Mouse (Mus musculus) E14TG2a.4 (cell line): ENCODE measurements at regions not wholly inside any gene's neighbourhood (a gene's known extent, or its start where the extent isn't known, plus 50 kb on each side); places are given as distances from the start of the nearest gene placed in this dataset.

ENCODE experiments used
- H3K27me3 ChIP-seq: 2 replicates; pipeline ENCODE4 v1.6.1; 2014; ENCODE audit warnings: low read length, control low read depth; ENCODE audit not compliant: insufficient read depth
- H3K36me3 ChIP-seq: 2 replicates; pipeline ENCODE4 v1.6.1; 2014; ENCODE audit warnings: low read length, control low read depth; ENCODE audit not compliant: insufficient read depth
- H3K4me1 ChIP-seq: replicated peaks from 2 replicates; pipeline ENCODE4 v1.6.1; 2014; ENCODE audit warnings: low read depth, low read length, control low read depth
- H3K4me3 ChIP-seq: replicated peaks from 2 replicates; pipeline ENCODE4 v1.5.1; 2014; ENCODE audit warnings: mild to moderate bottlenecking, low read length
- H3K9me3 ChIP-seq: 2 replicates; pipeline ENCODE4 v1.6.1; 2014; ENCODE audit warnings: low read length, control low read depth
- CTCF ChIP-seq: conservative IDR thresholded peaks from 2 replicates; pipeline ENCODE4 v1.5.1; 2014; ENCODE audit warnings: low read length
- NANOG ChIP-seq: IDR thresholded peaks from 2 replicates; pipeline ENCODE4 v1.6.1; 2014; ENCODE audit warnings: borderline replicate concordance, low read length, mixed read lengths
- POU5F1 ChIP-seq: IDR thresholded peaks from 2 replicates; pipeline ENCODE4 v1.6.1; 2014; ENCODE audit warnings: low read length, borderline replicate concordance

DNA sequence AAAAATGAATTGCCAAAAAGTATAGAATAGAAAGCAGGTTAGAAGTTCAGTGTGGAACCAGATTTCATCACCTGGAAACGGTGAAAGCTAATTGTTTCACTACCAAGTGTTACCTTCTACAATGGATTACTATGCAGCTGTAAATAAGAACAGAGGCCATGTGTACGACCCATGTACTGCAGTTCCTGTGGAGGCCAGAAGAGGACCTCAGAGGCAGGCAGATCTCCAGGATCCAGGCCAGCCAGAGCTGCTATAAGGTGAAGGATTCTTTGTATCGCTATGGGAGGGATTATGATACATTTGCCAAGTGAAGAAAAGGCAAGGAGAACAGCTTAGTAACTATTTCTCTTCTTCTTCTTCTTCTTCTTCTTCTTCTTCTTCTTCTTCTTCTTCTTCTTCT is 121.8 kb downstream of the Sox2 start:
- H3K9me3 ChIP-seq = no peaks in the 10 kb centered on the region
- no peak overlapping the region for H3K4me3 ChIP-seq
- peaks cover 63% of the 10 kb centered on the region for H3K36me3 ChIP-seq
- H3K4me1 ChIP-seq = peaks cover 82% of the 10 kb centered on the region
- peak; percentile 47 for TF ChIP-seq CTCF
- TF ChIP-seq POU5F1 = no peak
- no peaks in the 10 kb centered on the region for H3K27me3 ChIP-seq

DNA sequence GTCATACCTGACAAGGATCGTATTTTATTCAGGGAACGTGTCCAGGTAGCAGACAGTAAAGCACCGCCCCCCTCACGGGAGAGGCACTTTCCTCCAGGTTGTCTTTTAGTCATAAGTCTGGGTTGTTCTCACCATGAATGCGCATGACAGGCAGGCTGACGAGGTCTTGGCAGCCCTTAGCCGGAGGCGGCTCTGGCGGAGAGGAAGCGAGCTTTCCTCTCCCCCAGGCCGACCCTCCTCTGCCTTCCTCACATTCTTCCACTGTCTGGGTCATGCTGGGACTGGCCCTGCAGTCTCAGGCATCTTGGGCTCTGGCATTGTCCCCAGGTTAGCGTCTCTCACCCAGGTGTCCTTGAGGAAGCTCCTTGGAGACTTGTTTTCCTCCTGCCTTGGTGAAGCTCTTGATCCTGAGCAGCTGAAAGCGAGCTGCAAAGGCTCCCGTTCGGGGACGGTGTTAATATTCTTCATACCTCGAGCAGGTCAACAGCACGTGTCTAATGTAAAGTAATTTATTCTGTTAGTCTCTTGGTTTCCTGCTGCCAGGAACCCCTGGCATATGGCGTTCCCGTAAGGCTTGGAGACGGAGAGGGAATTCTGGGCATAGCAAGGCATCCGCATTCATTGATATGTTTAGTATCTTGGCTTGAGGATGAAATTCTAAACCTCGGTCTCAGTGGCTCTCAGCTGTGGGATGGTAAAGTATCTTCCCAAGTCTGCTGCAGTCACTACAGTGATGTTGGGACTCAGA is 123.6 kb downstream of the Sox2 start:
- Histone ChIP-seq H3K36me3 (peaks cover 56% of the 10 kb centered on the region), H3K4me3 (peak overlapping the region; percentile 51)
- no peak for TF ChIP-seq NANOG
- no peak for TF ChIP-seq CTCF
- no peak for TF ChIP-seq POU5F1

DNA sequence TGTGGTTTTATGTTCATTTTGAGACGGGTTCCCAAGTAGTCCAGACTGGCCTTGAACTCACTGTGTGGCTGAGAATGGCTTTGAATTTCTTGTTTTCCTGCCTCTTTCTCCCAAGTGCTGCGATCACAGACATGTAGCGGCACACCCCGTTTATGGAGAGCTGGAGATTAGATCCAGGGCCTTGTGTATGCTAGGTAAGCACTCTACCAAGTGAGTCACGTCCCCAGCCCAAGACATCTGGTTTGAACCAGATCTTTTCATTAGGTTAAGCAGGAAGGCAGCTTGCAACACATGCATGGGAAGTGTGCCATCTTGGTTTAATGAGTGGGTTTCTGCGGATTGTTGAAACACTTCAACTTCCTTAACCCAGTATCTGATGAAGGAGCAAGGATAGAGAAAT is 131.6 kb downstream of the Sox2 start:
- peaks cover 18% of the 10 kb centered on the region for H3K36me3 ChIP-seq
- H3K9me3 ChIP-seq = no peaks in the 10 kb centered on the region; the same call in 1 of the 2 replicates
- TF ChIP-seq POU5F1 (no peak), CTCF (no peak), NANOG (no peak)
- H3K4me3 ChIP-seq = no peak overlapping the region
- peaks cover 24% of the 10 kb centered on the region for H3K4me1 ChIP-seq
- no peaks in the 10 kb centered on the region; the same call in 1 of the 2 replicates for H3K27me3 ChIP-seq

More for the DNA sequence above, 123.6 kb downstream of the Sox2 start:
- Histone ChIP-seq H3K27me3 (no peaks in the 10 kb centered on the region), H3K4me1 (peaks cover 72% of the 10 kb centered on the region), H3K9me3 (no peaks in the 10 kb centered on the region)

DNA sequence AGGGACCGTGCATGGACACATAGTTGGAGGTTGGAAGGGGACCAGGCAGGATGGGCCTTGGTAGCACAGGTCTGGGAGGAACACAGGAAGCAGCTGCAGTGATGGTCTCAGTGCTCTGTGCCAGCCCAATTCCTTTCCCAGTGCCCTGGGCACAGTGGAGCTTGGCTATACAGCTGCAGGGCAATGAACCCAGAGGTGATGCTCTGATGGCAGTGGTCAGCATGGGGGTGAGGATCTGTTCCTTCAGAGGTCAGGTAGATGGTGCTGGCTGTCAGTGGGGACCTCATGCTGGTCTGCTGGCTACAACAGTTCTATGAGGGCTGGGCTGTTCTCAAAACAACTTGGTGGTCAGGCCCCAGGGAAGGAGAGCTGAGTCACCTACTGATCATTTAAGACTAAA is 133.2 kb downstream of the Sox2 start:
- TF ChIP-seq NANOG (no peak), CTCF (no peak), POU5F1 (no peak)
- H3K4me1 ChIP-seq = peaks cover 28% of the 10 kb centered on the region
- H3K4me3 ChIP-seq = no peak overlapping the region
- no peaks in the 10 kb centered on the region; the same call in 1 of the 2 replicates for H3K9me3 ChIP-seq
- H3K27me3 ChIP-seq = no peaks in the 10 kb centered on the region; the same call in 1 of the 2 replicates
- H3K36me3 ChIP-seq = peaks cover 9% of the 10 kb centered on the region

DNA sequence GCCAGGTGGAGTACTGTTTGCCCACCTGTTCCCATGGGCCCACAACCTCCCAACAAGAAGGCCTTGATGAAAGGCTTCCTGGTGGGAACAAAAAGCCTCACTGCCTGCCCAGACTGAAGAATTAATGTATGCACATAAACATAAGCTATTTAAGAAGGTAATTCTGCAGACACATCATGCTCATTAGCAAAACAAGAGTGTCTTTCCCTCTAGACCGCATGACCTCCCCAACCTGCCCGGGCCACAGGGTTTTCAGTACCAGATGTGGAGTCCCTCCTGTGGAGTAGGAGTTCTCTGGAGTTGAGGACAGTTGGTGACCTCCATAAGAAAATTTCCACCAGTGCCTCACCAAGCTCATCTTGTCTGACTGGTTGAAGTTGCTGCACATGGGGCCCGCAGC is 137.0 kb downstream of the Sox2 start:
- H3K4me3 ChIP-seq = no peak overlapping the region
- peaks cover 22% of the 10 kb centered on the region for H3K4me1 ChIP-seq
- no peak for TF ChIP-seq POU5F1
- no peak for TF ChIP-seq NANOG
- TF ChIP-seq CTCF = no peak
- H3K27me3 ChIP-seq = no peaks in the 10 kb centered on the region; the same call in 1 of the 2 replicates
- no peaks in the 10 kb centered on the region for H3K36me3 ChIP-seq
- no peaks in the 10 kb centered on the region for H3K9me3 ChIP-seq

DNA sequence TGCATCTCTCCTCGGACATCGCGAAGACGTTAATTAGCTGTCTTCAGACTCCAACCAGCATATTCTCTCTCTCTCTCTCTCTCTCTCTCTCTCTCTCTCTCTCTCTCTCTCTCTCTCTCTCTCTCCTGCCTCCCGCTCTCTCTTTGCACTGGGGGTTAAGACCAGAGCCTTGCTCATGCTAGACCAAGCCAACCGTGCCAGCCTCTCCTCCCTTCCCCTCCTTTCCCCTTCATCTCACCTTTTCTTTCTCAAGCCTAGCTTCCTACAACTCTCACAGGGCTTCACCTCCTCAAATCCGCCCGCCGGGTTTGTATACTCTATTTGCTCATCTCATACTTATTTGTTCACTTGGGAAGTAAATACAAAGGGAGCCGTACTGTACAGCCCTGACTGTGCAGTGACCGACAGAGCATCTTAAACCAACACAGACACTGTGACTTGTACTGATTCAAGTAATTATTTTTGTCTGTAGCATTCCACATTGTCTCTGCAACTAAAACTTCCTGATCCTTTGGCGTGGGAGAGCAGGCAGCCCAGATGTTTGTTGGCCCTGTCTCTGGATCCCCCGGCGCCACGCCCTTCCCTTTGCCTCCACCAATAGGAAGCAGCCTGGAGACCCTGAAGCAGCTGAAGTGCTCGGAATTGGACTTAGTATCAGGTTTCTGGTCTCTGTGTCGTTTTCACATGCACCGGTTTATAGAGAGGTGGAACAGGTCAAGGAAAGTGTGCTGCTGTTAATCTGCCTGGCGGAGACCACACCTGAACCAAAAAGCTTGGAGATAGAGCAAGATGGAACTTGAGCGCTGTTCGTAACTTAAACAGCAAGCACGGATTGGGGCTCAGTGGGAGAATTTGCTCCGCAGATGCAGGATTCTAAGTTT is 145.1 kb downstream of the Sox2 start:
- Histone ChIP-seq H3K9me3 (no peaks in the 10 kb centered on the region), H3K27me3 (peaks cover 4% of the 10 kb centered on the region; the same call in 1 of the 2 replicates), H3K36me3 (no peaks in the 10 kb centered on the region), H3K4me3 (peak overlapping the region; percentile 60), H3K4me1 (peaks cover 25% of the 10 kb centered on the region)
- TF ChIP-seq NANOG (no peak), CTCF (no peak), POU5F1 (no peak)

DNA sequence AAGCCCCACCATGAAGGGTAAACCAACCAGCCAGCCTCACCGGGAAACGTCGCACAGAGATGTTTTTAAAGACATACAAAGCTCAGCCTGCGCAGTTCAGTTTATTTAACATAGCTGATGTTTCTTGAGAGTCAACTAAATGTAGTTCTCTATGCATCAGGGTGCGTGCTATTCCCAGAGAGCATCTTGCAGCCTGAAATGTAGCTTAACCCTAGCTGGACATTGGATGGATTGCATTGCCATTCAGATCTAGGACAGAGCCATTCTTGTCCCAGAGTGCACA is 145.7 kb downstream of the Sox2 start:
- H3K36me3 ChIP-seq = no peaks in the 10 kb centered on the region
- H3K27me3 ChIP-seq = peaks cover 4% of the 10 kb centered on the region; the same call in 1 of the 2 replicates
- H3K4me3 ChIP-seq = peak overlapping the region; percentile 60
- H3K9me3 ChIP-seq = no peaks in the 10 kb centered on the region
- peaks cover 31% of the 10 kb centered on the region for H3K4me1 ChIP-seq
- TF ChIP-seq CTCF = no peak
- TF ChIP-seq POU5F1 = no peak
- TF ChIP-seq NANOG = no peak

DNA sequence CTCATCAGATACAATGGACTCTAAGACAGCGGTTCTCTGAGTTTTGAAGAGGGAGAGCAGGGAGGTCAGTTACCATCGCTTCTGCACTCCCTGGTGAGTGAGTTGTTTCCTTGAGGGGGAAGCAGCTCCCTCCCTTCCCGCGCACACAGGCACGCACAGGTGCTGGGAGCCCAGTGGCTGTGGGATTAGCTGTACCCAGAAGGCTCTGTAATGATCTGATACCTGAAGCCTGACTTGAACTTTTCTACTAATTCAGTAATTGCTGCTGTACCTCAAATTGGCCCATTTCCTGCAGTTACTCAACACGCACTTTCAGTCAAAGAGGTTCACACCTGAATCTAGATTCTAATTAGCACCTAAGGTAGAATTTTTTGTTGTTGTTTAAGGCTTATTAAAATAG is 158.6 kb downstream of the Sox2 start:
- Histone ChIP-seq H3K4me3 (no peak overlapping the region), H3K4me1 (0 out of 2 replicates have a peak, but pooled peaks cover 11% of the 10 kb centered on the region), H3K9me3 (peaks cover 11% of the 10 kb centered on the region), H3K27me3 (0 out of 2 replicates have a peak, but pooled peaks cover 7% of the 10 kb centered on the region), H3K36me3 (no peaks in the 10 kb centered on the region)
- TF ChIP-seq POU5F1 = no peak
- TF ChIP-seq CTCF = no peak
- TF ChIP-seq NANOG = no peak
